Mouse (Mus musculus): ENCODE data around the gene Cacnb1. TPM values are rescaled to one million over a fixed set of nuclear protein-coding genes. Genes with fewer than 3 reads are reported as not detected.

Gene Cacnb1
- total and polyA plus RNA-seq, 3 experiments: 2.3 to 4.4 TPM; not detected in 1

DNA sequence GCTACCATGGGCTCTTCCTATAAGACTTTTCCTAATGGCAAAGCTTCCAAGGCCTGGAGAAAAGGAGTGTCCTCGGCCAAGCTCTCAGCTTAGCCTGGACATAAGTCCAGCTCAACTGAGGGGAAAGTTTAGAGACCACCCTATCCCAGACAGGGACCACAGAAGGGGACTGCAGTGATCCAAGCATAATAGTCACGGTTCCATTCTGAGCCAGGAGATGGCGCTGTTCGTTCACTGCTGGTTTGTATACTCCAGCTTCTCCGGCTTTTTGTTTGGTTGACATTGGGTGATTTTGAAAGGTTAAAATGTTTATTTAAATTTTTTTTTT lies 8.6 kb upstream of the Cacnb1 start:
- TF ChIP-seq MYC (IDR thresholded peaks at IDR 0.05; ENCODE audit: low read depth, low read length) (peak; percentile 37; the same call in 1 of the 2 replicates), BHLHE40 (IDR thresholded peaks at IDR 0.05; ENCODE audit: borderline replicate concordance, low read depth, low read length) (0 out of 2 replicates have a peak, but pooled peaks have one; percentile 23), SMC3 (IDR thresholded peaks at IDR 0.05; ENCODE audit: low read depth, low read length) (peak; percentile 62), JUND (IDR thresholded peaks at IDR 0.05; ENCODE audit: low read depth, low read length) (no peak), POLR2A (IDR thresholded peaks at IDR 0.05; ENCODE audit: control insufficient read depth in 1 of 2, insufficient read depth in 1 of 2, low read depth in 1 of 2, low read length in 2 of 2, poor library complexity in 1 of 2) (peak; percentile 14 to 65; a peak in 1 of 4 replicates), GATA1 (IDR thresholded peaks at IDR 0.05; ENCODE audit: low read depth, low read length) (no peak), RAD21 (IDR thresholded peaks at IDR 0.05; ENCODE audit: low read depth, low read length) (peak; percentile 73), CTCF (IDR thresholded peaks at IDR 0.05 in 2 of 3, conservative IDR thresholded peaks at IDR 0.05 in 1 of 3; ENCODE audit: control insufficient read depth in 1 of 3, insufficient read depth in 1 of 3, low read depth in 2 of 3, low read length in 3 of 3, poor library complexity in 1 of 3, severe bottlenecking in 1 of 3) (peak; percentile 74 to 90 (median 83)), CHD1 (IDR thresholded peaks at IDR 0.05; ENCODE audit: low read depth, low read length) (no peak), KAT2A (conservative IDR thresholded peaks at IDR 0.05; ENCODE audit: low read depth, low read length) (no peak), GABPA (IDR thresholded peaks at IDR 0.05; ENCODE audit: low read depth, low read length) (no peak), TBP (IDR thresholded peaks at IDR 0.05; ENCODE audit: low read depth, low read length) (no peak), NELFE (IDR thresholded peaks at IDR 0.05; ENCODE audit: low read depth, low read length) (no peak), NRF1 (IDR thresholded peaks at IDR 0.05; ENCODE audit: insufficient read depth, low read depth, low read length, poor library complexity, severe bottlenecking) (no peak), POLR2AphosphoS2 (IDR thresholded peaks at IDR 0.05; ENCODE audit: low read length) (peak; percentile 95), ZMIZ1 (IDR thresholded peaks at IDR 0.05; ENCODE audit: low read depth, low read length) (peak; percentile 68), RCOR1 (IDR thresholded peaks at IDR 0.05; ENCODE audit: low read depth, low read length) (no peak)
- Histone ChIP-seq H3K9ac (ENCODE audit: control insufficient read depth, low read depth, low read length, poor library complexity, severe bottlenecking) (no peak overlapping the region), H3K9me3 (replicated peaks; ENCODE audit: insufficient read depth, low read length) (no peaks in the 10 kb centered on the region), H3K79me2 (ENCODE audit: control insufficient read depth, insufficient read depth, low read length, poor library complexity) (peaks cover 21% of the 10 kb centered on the region), H3K4me3 (ENCODE audit: control insufficient read depth in 1 of 2, insufficient read depth in 1 of 2, low read depth in 2 of 2, low read length in 2 of 2) (no peak overlapping the region), H3K27ac (ENCODE audit: control insufficient read depth, low read depth, low read length) (no peak overlapping the region), H3K4me1 (ENCODE audit: control insufficient read depth in 1 of 2, insufficient read depth in 2 of 2, low read length in 2 of 2) (peaks cover 0 to 12% of the 10 kb centered on the region in 2 experiments; a peak in 1 of 4 replicates), H3K27me3 (ENCODE audit: control insufficient read depth in 1 of 2, insufficient read depth in 2 of 2, low read length in 2 of 2) (no peaks in the 10 kb centered on the region), H3K36me3 (ENCODE audit: control insufficient read depth in 1 of 2, insufficient read depth in 2 of 2, low read length in 2 of 2) (peaks cover 11 to 12% of the 10 kb centered on the region in 2 experiments)
- peak; percentile 90 for DNase-seq (ENCODE audit: low read depth, low spot score)

DNA sequence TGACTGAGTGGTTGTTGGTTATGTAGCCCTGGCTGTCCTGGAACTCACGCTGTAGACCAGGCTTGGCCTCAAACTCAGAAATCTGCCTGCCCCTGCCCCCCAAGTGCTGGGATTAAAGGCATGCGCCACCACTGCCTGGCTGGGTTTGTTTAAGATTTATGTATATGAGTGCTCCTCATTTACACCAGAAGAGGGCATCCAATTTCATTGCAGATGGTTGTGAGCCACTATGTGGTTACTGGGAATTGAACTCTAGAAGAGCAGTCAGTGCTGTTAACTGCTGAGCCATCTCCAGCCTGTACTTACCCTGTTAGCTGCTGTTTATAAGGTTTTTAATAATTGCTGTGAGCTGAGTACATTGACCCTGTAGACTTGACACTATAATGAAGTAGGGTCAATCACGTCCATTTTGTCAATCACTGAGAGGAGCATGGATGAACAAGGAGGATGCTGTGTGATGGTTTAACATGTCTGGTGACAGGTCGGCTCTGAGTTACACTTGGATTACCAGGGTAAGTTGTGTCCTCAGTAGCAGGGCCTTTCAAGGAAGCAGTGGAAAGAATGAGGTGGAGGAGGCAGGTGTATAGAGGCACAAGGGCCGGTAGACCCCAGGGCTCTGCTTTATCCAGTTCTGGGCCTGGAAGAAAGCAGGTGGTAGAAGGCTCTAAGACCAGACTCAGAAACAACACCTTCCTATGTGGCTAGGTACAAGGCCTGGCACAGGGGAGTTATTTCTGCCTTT lies 8.0 kb upstream of the Cacnb1 start:
- no peak for TF ChIP-seq GATA1 (IDR thresholded peaks at IDR 0.05; ENCODE audit: low read depth, low read length)
- no peak for TF ChIP-seq MAZ (IDR thresholded peaks at IDR 0.05; ENCODE audit: low read depth, low read length)
- no peak for TF ChIP-seq HCFC1 (IDR thresholded peaks at IDR 0.05; ENCODE audit: low read depth, low read length)
- TF ChIP-seq POLR2AphosphoS2 (IDR thresholded peaks at IDR 0.05; ENCODE audit: low read length): peak; percentile 99
- no peak for TF ChIP-seq E2F4 (IDR thresholded peaks at IDR 0.05; ENCODE audit: borderline replicate concordance, low read depth, low read length)
- peak; percentile 20 to 80; a peak in 1 of 4 replicates for TF ChIP-seq POLR2A (IDR thresholded peaks at IDR 0.05; ENCODE audit: control insufficient read depth in 1 of 2, insufficient read depth in 1 of 2, low read depth in 1 of 2, low read length in 2 of 2, poor library complexity in 1 of 2)
- 0 out of 2 replicates have a peak, but pooled peaks have one; percentile 58 for TF ChIP-seq POLR2AphosphoS5 (IDR thresholded peaks at IDR 0.05; ENCODE audit: borderline replicate concordance, low read depth, low read length)
- TF ChIP-seq SMC3 (IDR thresholded peaks at IDR 0.05; ENCODE audit: low read depth, low read length): peak; percentile 14
- TF ChIP-seq GABPA (IDR thresholded peaks at IDR 0.05; ENCODE audit: low read depth, low read length): no peak
- TF ChIP-seq MYB (IDR thresholded peaks at IDR 0.05; ENCODE audit: low read depth, low read length): peak; percentile 49; the same call in 1 of the 2 replicates
- peak in 2 of 3 experiments; percentile 25 to 42; a peak in 3 of 6 replicates for TF ChIP-seq CTCF (IDR thresholded peaks at IDR 0.05 in 2 of 3, conservative IDR thresholded peaks at IDR 0.05 in 1 of 3; ENCODE audit: control insufficient read depth in 1 of 3, insufficient read depth in 1 of 3, low read depth in 2 of 3, low read length in 3 of 3, poor library complexity in 1 of 3, severe bottlenecking in 1 of 3)
- TF ChIP-seq ZMIZ1 (IDR thresholded peaks at IDR 0.05; ENCODE audit: low read depth, low read length): peak; percentile 95
- Histone ChIP-seq H3K36me3 (ENCODE audit: control insufficient read depth in 1 of 2, insufficient read depth in 2 of 2, low read length in 2 of 2) (peaks cover 12 to 13% of the 10 kb centered on the region in 2 experiments), H3K27ac (ENCODE audit: control insufficient read depth, low read depth, low read length) (no peak overlapping the region)

More for the DNA sequence above, 8.0 kb upstream of the Cacnb1 start:
- Histone ChIP-seq H3K4me3 (ENCODE audit: control insufficient read depth in 1 of 2, insufficient read depth in 1 of 2, low read depth in 2 of 2, low read length in 2 of 2) (no peak overlapping the region), H3K27me3 (ENCODE audit: control insufficient read depth in 1 of 2, insufficient read depth in 2 of 2, low read length in 2 of 2) (no peaks in the 10 kb centered on the region), H3K9ac (ENCODE audit: control insufficient read depth, low read depth, low read length, poor library complexity, severe bottlenecking) (no peak overlapping the region), H3K4me1 (ENCODE audit: control insufficient read depth in 1 of 2, insufficient read depth in 2 of 2, low read length in 2 of 2) (peaks cover under 1 to 14% of the 10 kb centered on the region in 2 experiments; a peak in 2 of 4 replicates), H3K79me2 (ENCODE audit: control insufficient read depth, insufficient read depth, low read length, poor library complexity) (peaks cover 24% of the 10 kb centered on the region), H3K9me3 (replicated peaks; ENCODE audit: insufficient read depth, low read length) (no peaks in the 10 kb centered on the region)
- peak; percentile 80 for DNase-seq (ENCODE audit: low read depth, low spot score)

All from MEL (cell line).